Mouse (Mus musculus) lung, embryonic 16.5 days (tissue): ENCODE data around the gene Gm20605. TPM values are rescaled to one million over a fixed set of nuclear protein-coding genes. Genes with fewer than 3 reads are reported as not detected.

Experiments used
- ATAC-seq: fragments of 200-750 bp; cut with Nextera tagmentation; 2 replicates; pipeline ENCODE4 v1.8.0; 2017; ENCODE audit warnings: low read depth, mild to moderate bottlenecking, moderate library complexity
- H3K27ac ChIP-seq: fragments of 300-500 bp; sonication (generic); 2 replicates; pipeline ENCODE4 v1.5.1; 2014; ENCODE audit warnings: mild to moderate bottlenecking, control low read depth, low read length
- H3K27me3 ChIP-seq: fragments of 300-500 bp; sonication (generic); 2 replicates; pipeline ENCODE4 v1.6.1; 2014; ENCODE audit warnings: low read depth, low read length, mixed read lengths; ENCODE audit not compliant: control insufficient read depth, insufficient read depth
- H3K36me3 ChIP-seq: fragments of 300-500 bp; sonication (generic); 2 replicates; pipeline ENCODE4 v1.6.1; 2014; ENCODE audit warnings: low read length; ENCODE audit not compliant: control insufficient read depth, insufficient read depth
- H3K4me1 ChIP-seq: fragments of 300-500 bp; sonication (generic); replicated peaks from 2 replicates; pipeline ENCODE4 v1.6.1; 2014; ENCODE audit warnings: low read length, mixed read lengths; ENCODE audit not compliant: control insufficient read depth, insufficient read depth
- H3K4me2 ChIP-seq: fragments of 300-500 bp; sonication (generic); 2 replicates; pipeline ENCODE4 v1.6.1; 2014; ENCODE audit warnings: low read depth, low read length, control low read depth
- H3K4me3 ChIP-seq: fragments of 300-500 bp; sonication (generic); 2 replicates; pipeline ENCODE4 v1.5.1; 2014; ENCODE audit warnings: mild to moderate bottlenecking, low read length, control low read depth
- H3K9ac ChIP-seq: fragments of 300-500 bp; sonication (generic); 2 replicates; pipeline ENCODE4 v1.6.1; 2014; ENCODE audit warnings: low read length, control low read depth
- H3K9me3 ChIP-seq: fragments of 300-500 bp; sonication (generic); 2 replicates; pipeline ENCODE4 v1.6.1; 2016; ENCODE audit warnings: low read length; ENCODE audit not compliant: control insufficient read depth
- WGBS: fragments of 180-500 bp; shearing (Covaris S2); extraction: QIAGEN DNeasy Blood & Tissue Kit; methylation state at CpG from one replicate; pipeline ENCODE4 v1.1.7; 2014; 5-methylcytosine and 5-hydroxymethylcytosine counted together
- polyA plus RNA-seq: library from polyadenylated mRNA; unstranded; fragments of >200 nt; fragmentation: Nextera tagmentation; extraction: Ambion mirVana; gene quantifications from 2 replicates; pipeline ENCODE4 v1.2.1, GENCODE M21; 2015

Gene Gm20605
- polyA plus RNA-seq: 14.8 and 18.1 TPM in 2 replicates

DNA sequence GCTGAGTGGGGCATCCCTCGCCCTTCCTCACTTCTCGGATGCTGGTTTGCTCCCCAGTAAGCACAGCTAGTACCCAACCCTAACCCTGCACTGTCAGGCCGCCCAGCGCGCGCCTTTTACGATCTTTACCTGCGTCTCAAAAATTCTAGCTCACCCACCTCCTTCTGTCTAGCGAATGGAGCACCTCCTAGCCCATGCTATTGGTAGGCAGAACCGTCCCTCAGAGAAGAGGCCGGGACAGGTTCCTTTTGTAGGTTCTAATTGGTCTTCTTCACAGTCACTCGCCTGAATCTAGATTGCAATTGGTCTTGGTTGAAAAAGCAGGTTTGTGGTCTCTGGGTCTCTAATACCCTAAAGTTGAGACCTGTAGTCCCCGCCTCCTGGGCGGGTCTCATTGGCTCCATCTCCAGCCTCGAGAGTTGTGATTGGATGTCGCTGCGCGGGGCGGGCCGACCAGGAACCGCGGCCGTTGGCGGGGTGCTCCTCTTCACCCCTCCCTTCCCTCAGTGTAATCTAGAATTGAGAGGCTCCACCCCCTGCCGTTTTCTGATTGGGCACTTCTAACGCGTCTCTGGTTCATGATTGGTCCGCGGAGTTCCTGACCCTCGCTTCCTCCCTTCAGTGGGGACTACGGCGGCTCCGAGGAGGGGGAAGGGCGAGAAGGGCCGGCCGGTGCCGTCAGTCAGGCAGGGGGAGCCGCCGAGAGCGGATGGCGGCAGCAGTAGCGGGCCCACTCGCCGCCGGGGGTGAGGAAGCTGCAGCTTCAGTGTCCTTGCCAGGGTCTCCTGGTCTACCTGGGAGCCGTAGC lies at the start of gene Gm20605, which contains the start of the genes Fbxo24 and Lrch4:
Gm20605 (plus strand) TSS at position 678 of the 808 bp plus-strand sequence.
Fbxo24 (minus strand) TSS at position 505 of the 808 bp plus-strand sequence.
Lrch4 (plus strand) TSS at position 624 of the 808 bp plus-strand sequence.
- Histone ChIP-seq H3K4me2 (peak within 1 kb of the TSS; percentile 71), H3K4me1 (peaks cover 37% of the 10 kb centered on the region)
- 0% methylated on average over 45 of the region's 46 CpGs for WGBS

DNA sequence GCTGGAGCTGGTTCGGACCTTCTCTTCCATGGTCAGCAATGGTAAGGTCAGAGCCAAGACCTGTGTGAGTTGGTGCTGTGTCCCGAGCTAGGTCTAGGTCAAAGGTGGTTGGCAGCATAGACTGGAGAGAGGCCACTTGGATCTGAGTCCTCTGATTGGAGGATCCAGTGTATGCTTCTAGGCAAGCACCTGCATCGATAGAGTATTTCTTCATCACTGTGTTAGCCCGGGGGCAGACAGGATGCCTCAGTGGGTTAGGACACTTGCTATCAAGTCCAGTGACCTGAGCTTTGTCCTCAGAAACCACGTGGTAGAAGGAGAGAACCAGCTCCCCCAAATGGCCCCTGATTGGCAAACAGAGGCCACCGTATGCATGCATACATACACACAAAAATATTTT lies 48.7 kb upstream of the Gm20605 start:
- H3K27me3 ChIP-seq: peaks cover 3% of the 10 kb centered on the region; the same call in 1 of the 2 replicates
- no peak overlapping the region for H3K27ac ChIP-seq
- WGBS: 74% methylated on average over 6 of the region's 6 CpGs
- peaks cover 6% of the 10 kb centered on the region; the same call in 1 of the 2 replicates for H3K4me1 ChIP-seq
- no peak overlapping the region for H3K4me3 ChIP-seq
- H3K9me3 ChIP-seq: no peaks in the 10 kb centered on the region
- ATAC-seq: no peak
- H3K36me3 ChIP-seq: no peaks in the 10 kb centered on the region
- no peak overlapping the region for H3K9ac ChIP-seq
- H3K4me2 ChIP-seq: no peak overlapping the region

More for the DNA sequence above, at the start of gene Gm20605, which contains the start of the genes Fbxo24 and Lrch4:
- Histone ChIP-seq H3K9me3 (no peaks in the 10 kb centered on the region), H3K9ac (peak within 1 kb of the TSS; percentile 87), H3K4me3 (peak within 1 kb of the TSS; percentile 91), H3K27me3 (no peaks in the 10 kb centered on the region), H3K36me3 (peaks cover 2% of the 10 kb centered on the region), H3K27ac (peak within 1 kb of the TSS; percentile 99)
- peak; percentile 97 for ATAC-seq

DNA sequence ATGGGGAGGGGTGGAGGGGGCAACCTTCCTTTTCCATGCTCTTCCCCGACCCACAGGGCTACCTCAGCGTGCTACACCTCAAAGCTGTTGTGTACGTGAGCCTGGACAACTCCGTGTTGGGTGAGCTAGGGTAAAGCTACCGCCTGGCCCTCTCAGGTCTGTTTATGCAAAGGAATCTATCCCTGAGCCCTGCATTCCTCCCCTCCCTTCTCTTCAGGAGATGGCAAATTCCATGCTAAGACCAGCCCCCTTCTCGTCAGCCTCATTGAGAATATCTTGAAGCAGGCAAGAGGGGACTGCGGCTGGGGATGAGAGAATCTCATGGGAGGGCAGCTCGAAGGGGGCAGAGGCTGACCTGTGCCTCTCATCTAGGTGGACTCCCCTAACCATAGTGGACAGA lies 46.3 kb upstream of the Gm20605 start:
- Histone ChIP-seq H3K9ac (no peak overlapping the region), H3K9me3 (no peaks in the 10 kb centered on the region), H3K27ac (no peak overlapping the region), H3K4me2 (no peak overlapping the region), H3K4me1 (peaks cover 6% of the 10 kb centered on the region; the same call in 1 of the 2 replicates), H3K36me3 (no peaks in the 10 kb centered on the region), H3K27me3 (peaks cover 3% of the 10 kb centered on the region; the same call in 1 of the 2 replicates), H3K4me3 (no peak overlapping the region)
- WGBS: 25% methylated on average over 8 of the region's 8 CpGs
- peak; percentile 33; the same call in 1 of the 2 replicates for ATAC-seq

DNA sequence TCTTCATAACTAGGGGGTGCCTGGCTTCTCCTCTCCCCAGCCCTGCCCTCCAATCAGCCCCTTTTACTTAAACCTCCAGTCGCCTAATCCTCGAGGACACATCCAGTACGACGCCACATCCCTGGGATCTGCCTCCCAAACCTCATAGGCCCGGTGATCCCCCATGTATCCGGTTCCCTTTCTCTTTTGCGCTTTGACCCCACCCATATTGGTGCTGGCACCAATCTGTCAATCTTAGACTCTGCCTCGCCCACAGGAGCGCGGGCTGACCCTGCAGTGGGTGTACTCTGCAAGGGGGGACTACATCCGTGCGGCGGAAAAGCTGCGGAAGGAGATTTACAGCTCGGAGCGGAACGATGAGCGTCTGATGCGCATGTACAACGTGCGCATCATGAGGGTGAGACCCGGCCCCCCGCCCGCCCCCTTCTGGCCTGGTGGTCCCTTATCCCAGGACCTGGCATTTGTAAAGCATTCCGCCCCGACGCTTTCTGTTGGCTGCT lies 45.3 kb upstream of the Gm20605 start:
- peak; percentile 65 for ATAC-seq
- Histone ChIP-seq H3K4me3 (peak overlapping the region; percentile 43), H3K9ac (peak overlapping the region; percentile 53), H3K4me1 (peaks cover 6% of the 10 kb centered on the region; the same call in 1 of the 2 replicates), H3K27ac (no peak overlapping the region), H3K36me3 (no peaks in the 10 kb centered on the region), H3K9me3 (no peaks in the 10 kb centered on the region), H3K4me2 (peak overlapping the region; percentile 59), H3K27me3 (peaks cover 3% of the 10 kb centered on the region; the same call in 1 of the 2 replicates)
- WGBS: 11% methylated on average over 27 of the region's 27 CpGs

DNA sequence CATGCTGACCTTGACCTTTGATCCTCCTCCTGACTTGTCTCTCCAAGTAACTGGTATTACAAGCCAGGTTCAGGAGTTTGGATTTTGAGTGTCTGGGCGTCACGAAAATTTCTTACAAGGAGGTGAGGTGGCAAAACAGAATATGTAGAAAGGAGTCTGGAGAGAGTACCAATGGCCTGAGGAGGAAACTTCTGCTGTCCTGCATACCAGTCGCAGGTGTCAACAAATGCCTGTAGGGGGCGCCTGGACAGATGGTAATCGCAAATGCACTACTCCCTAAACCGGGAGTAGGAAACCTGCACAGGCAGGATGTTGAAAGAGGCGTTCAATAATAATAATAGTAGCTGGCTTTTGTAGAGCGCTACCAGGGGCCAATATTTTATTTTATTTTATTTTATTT lies 44.0 kb upstream of the Gm20605 start:
- no peaks in the 10 kb centered on the region for H3K9me3 ChIP-seq
- no peak overlapping the region for H3K4me3 ChIP-seq
- H3K27ac ChIP-seq: no peak overlapping the region
- H3K27me3 ChIP-seq: peaks cover 3% of the 10 kb centered on the region; the same call in 1 of the 2 replicates
- no peaks in the 10 kb centered on the region for H3K36me3 ChIP-seq
- peaks cover 6% of the 10 kb centered on the region; the same call in 1 of the 2 replicates for H3K4me1 ChIP-seq
- no peak overlapping the region for H3K9ac ChIP-seq
- 27% methylated on average over 8 of the region's 8 CpGs for WGBS
- ATAC-seq: no peak
- H3K4me2 ChIP-seq: no peak overlapping the region

DNA sequence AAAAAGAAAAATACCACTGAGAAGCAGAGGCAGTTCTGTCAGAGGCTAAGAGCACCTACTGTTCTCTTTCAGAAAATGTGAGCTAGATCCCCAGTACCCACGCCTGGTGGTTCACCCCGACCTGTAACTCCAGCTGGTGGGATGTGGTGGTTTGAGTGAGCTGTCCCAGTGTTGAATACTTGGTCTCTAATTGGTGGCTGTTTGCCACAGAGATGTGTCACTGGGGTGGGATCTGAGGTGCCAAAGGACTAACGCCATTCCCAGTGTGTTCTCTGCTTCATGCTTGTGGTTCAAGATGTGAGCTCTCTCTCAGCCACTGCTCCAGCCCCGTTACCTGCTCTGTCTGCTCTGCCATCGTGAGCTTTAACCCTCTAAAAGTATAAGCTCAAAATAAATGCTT lies 38.5 kb upstream of the Gm20605 start:
- H3K4me2 ChIP-seq: no peak overlapping the region
- H3K4me1 ChIP-seq: no peaks in the 10 kb centered on the region
- no peak overlapping the region for H3K9ac ChIP-seq
- no peaks in the 10 kb centered on the region for H3K36me3 ChIP-seq
- no peak overlapping the region for H3K27ac ChIP-seq
- ATAC-seq: no peak
- WGBS: 74% methylated on average over 5 of the region's 5 CpGs
- H3K9me3 ChIP-seq: no peaks in the 10 kb centered on the region
- no peak overlapping the region for H3K4me3 ChIP-seq
- no peaks in the 10 kb centered on the region for H3K27me3 ChIP-seq

DNA sequence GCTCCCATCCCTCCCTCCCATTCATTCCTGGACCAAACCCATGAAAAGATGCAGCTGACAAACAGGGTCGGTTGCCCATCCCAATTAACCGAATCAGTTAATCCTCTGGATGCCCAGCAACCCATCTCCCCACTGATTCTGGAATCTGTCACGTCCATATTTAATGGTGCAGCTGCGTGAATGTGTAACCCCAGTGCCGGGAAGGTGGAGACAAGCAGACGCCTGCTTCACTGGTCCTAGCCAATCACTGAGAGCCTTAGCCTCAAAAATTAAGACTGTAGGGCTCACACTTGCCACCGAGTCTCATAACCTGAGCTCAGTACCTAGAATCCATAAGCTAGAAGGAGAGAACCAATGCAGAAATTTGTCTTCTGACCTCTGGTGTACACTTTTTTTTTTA lies 33.1 kb upstream of the Gm20605 start:
- no peaks in the 10 kb centered on the region for H3K36me3 ChIP-seq
- H3K27ac ChIP-seq: no peak overlapping the region
- H3K9me3 ChIP-seq: no peaks in the 10 kb centered on the region
- H3K4me2 ChIP-seq: no peak overlapping the region
- H3K4me3 ChIP-seq: no peak overlapping the region
- H3K4me1 ChIP-seq: peaks cover 13% of the 10 kb centered on the region
- WGBS: 81% methylated on average over 7 of the region's 7 CpGs
- H3K27me3 ChIP-seq: no peaks in the 10 kb centered on the region
- ATAC-seq: no peak
- no peak overlapping the region for H3K9ac ChIP-seq

DNA sequence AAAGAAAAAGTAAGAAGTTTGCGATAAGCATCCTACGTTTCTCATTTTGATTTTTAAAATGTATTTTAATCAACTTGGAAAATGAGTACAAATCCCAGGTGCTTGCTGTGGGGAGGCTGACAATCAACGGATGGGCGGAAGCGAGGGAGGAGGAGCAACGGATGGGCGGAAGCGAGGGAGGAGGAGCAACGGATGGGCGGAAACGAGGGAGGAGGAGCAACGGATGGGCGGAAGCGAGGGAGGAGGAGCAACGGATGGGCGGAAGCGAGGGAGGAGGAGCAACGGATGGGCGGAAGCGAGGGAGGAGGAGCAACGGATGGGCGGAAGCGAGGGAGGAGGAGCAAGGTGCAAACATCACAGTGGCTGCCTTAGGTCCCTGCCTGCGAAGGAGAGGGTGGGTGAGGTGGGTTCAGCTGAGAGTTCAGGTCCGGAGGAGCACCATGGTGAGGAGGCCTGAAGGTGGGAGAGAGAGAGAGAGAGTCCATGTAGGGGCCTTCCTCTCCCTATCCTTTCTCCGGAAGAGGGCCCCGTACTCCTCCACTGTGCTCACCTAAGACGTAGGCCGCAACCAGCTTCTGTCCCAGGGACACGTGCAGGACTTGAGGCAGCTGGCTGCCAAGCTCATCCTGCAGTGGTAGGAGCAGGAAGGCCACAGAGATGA lies 32.2 kb upstream of the Gm20605 start:
- Histone ChIP-seq H3K9me3 (no peaks in the 10 kb centered on the region), H3K4me2 (peak overlapping the region; percentile 35), H3K27ac (no peak overlapping the region), H3K4me3 (peak overlapping the region; percentile 15; the same call in 1 of the 2 replicates), H3K36me3 (no peaks in the 10 kb centered on the region), H3K4me1 (peaks cover 13% of the 10 kb centered on the region), H3K9ac (peak overlapping the region; percentile 14; the same call in 1 of the 2 replicates), H3K27me3 (no peaks in the 10 kb centered on the region)
- ATAC-seq: no peak
- 36% methylated on average over 30 of the region's 30 CpGs for WGBS

DNA sequence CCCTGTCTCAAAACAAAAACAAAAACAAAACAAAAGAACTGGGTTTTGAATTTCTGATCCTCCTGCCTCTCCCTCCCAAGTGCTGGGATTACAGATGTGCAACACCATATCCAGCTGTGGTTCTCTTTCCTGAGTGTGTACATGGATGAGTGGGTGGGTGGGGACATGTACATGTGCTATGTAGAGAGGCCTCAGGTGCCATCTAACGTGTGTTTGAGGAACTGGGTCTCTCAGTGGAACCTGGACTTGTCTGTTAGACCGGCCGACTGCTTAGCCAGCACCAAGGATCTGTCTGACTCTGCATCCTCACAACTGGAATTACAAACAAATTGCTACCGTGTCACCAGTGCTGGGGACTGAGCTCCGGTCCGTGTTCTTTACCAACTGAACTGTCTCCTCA lies 31.4 kb upstream of the Gm20605 start:
- H3K4me3 ChIP-seq: no peak overlapping the region
- ATAC-seq: no peak
- 88% methylated on average over 6 of the region's 6 CpGs for WGBS

More for the DNA sequence above, 31.4 kb upstream of the Gm20605 start:
- H3K27ac ChIP-seq: no peak overlapping the region
- H3K9me3 ChIP-seq: no peaks in the 10 kb centered on the region
- no peaks in the 10 kb centered on the region for H3K27me3 ChIP-seq
- no peak overlapping the region for H3K9ac ChIP-seq
- H3K36me3 ChIP-seq: no peaks in the 10 kb centered on the region
- peaks cover 17% of the 10 kb centered on the region for H3K4me1 ChIP-seq
- H3K4me2 ChIP-seq: no peak overlapping the region
